Mouse (Mus musculus) G1E (cell line): ENCODE measurements around the gene Ttc26.
"Not testable (repeated sequence)": the region's sequence is repeated elsewhere in the genome, so short reads cannot be mapped to it uniquely, and the experiment has no call there.

Source experiments
- CTCF ChIP-seq: IDR thresholded peaks from 2 replicates; pipeline ENCODE4 v1.5.1; 2012; ENCODE audit warnings: low read depth, low read length, inconsistent platforms, mixed read lengths
- GATA1 ChIP-seq: IDR thresholded peaks from 2 replicates; pipeline ENCODE4 v1.6.1; 2012; ENCODE audit warnings: borderline replicate concordance, low read length, inconsistent platforms, mixed read lengths

GRCm38 (mm10) chr6:38356661-38357433 is 24.4 kb upstream of the Ttc26 start:
- TF ChIP-seq CTCF, GATA1: not testable (repeated sequence)
